Mouse (Mus musculus) CH12.LX (cell line): ENCODE data around the gene Bcor.

Experiments used
- CTCF ChIP-seq, 2 experiments: IDR thresholded peaks in 1 of 2; conservative IDR thresholded peaks in 1 of 2; 2 replicates each; pipeline ENCODE4 v1.5.1; 2011 to 2012; ENCODE audit warnings: low read depth in 2 of 2, low read length in 2 of 2, improper control_type of control experiment in 1 of 2, inconsistent platforms in 1 of 2, mild to moderate bottlenecking in 1 of 2, moderate library complexity in 1 of 2
- EP300 ChIP-seq: IDR thresholded peaks from 2 replicates; pipeline ENCODE4 v1.6.1; 2011; ENCODE audit warnings: low read length, improper control_type of control experiment
- MAZ ChIP-seq: IDR thresholded peaks from 2 replicates; pipeline ENCODE4 v1.6.1; 2012; ENCODE audit warnings: low read depth, mild to moderate bottlenecking, inconsistent platforms, low read length, improper control_type of control experiment, moderate library complexity
- NELFE ChIP-seq: IDR thresholded peaks from 2 replicates; pipeline ENCODE4 v1.6.1; 2011; ENCODE audit warnings: low read depth, low read length, improper control_type of control experiment
- POLR2A ChIP-seq: IDR thresholded peaks from 2 replicates; pipeline ENCODE4 v1.6.1; 2011; ENCODE audit warnings: low read depth, mild to moderate bottlenecking, improper control_type of control experiment, low read length
- POLR2AphosphoS2 ChIP-seq: IDR thresholded peaks from 2 replicates; pipeline ENCODE4 v1.6.1; 2011; ENCODE audit warnings: low read depth, low read length, improper control_type of control experiment
- RCOR1 ChIP-seq: conservative IDR thresholded peaks from 2 replicates; pipeline ENCODE4 v1.6.1; 2012; ENCODE audit warnings: low read depth, mild to moderate bottlenecking, inconsistent platforms, low read length, improper control_type of control experiment
- SMC3 ChIP-seq: IDR thresholded peaks from 2 replicates; pipeline ENCODE4 v1.6.1; 2011; ENCODE audit warnings: low read depth, low read length, improper control_type of control experiment
- TBP ChIP-seq: conservative IDR thresholded peaks from 2 replicates; pipeline ENCODE4 v1.6.1; 2011; ENCODE audit warnings: low read depth, low read length, improper control_type of control experiment
- USF1 ChIP-seq: IDR thresholded peaks from 2 replicates; pipeline ENCODE4 v1.6.1; 2014; ENCODE audit warnings: low read depth, mild to moderate bottlenecking, inconsistent platforms, low read length, improper control_type of control experiment
- ZC3H11A ChIP-seq: IDR thresholded peaks from 2 replicates; pipeline ENCODE4 v1.6.1; 2012; ENCODE audit warnings: low read depth, mild to moderate bottlenecking, inconsistent platforms, low read length, improper control_type of control experiment
- ZMIZ1 ChIP-seq: IDR thresholded peaks from 2 replicates; pipeline ENCODE4 v1.6.1; 2012; ENCODE audit warnings: low read depth, mild to moderate bottlenecking, inconsistent platforms, low read length, improper control_type of control experiment
- ZNF384 ChIP-seq: IDR thresholded peaks from 2 replicates; pipeline ENCODE4 v1.6.1; 2012; ENCODE audit warnings: low read depth, low read length, improper control_type of control experiment, inconsistent platforms

DNA sequence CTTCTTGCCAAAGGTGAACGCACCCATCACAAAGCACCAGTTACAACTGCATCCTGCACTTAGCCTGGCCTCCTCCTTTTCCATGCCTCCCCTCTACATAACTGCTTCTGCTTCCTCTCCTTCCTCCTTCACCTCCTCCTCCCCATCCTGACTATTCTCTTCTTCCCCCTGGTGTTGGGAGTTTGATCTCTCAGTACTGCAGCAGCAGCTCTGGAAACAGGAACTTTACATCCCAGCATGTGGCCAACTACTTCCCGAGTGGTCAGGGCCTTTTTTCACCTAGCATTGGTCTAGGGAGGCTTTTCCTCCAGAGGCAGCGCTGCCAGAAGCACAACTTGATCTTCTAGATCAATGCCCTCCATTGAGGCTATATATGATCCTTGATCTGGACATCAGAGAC lies 10.0 kb upstream of the Bcor start:
- TF ChIP-seq EP300 (no peak), USF1 (no peak), CTCF (conservative IDR thresholded peaks at IDR 0.05 in 1 of 2, IDR thresholded peaks at IDR 0.05 in 1 of 2; ENCODE audit: low read depth in 2 of 2, low read length in 2 of 2) (no peak), ZC3H11A (no peak), MAZ (no peak), POLR2AphosphoS2 (no peak), ZMIZ1 (no peak), POLR2A (no peak), ZNF384 (no peak), NELFE (no peak), RCOR1 (no peak), TBP (no peak), SMC3 (no peak)
